Mouse (Mus musculus): ENCODE measurements around the gene Vav1. TPM values are rescaled to one million over a fixed set of nuclear protein-coding genes. Genes with fewer than 3 reads are reported as not detected.

Gene Vav1
- polyA plus RNA-seq, 1 experiment from 2014 or later = 2.0 TPM

DNA sequence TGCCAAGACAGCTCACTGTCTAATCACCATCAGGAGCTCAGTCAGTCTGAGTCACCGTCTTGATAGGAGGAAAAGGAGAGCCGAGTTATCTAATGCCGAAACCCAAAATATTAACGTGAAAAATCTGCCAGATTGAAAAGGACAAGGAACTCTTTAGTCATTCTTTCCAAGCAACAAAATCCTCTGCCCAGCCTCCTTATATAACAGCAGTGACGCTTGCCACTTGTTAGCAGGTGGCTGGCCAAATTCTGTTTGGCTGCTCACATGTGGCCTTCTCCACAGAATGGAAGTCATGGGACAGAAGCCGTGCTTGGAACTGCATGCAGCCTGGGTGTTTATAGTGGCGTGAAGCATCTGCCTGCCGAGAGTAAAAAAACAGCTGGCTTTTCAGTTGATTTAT, 19.2 kb upstream of the Vav1 start:
- Histone ChIP-seq H3K27me3 (ENCODE audit: low read depth, poor library complexity, severe bottlenecking) (no peaks in the 10 kb centered on the region), H3K36me3 (peaks cover 95% of the 10 kb centered on the region), H3K4me3 (no peak overlapping the region), H3K27ac (replicated peaks) (no peak overlapping the region), H3K4me1 (peaks cover under 1% of the 10 kb centered on the region), H3K9me3 (replicated peaks) (no peaks in the 10 kb centered on the region)
- DNase-seq (ENCODE audit: low spot score) = no peak
- WGBS = 94% methylated on average over 8 of the region's 8 CpGs

DNA sequence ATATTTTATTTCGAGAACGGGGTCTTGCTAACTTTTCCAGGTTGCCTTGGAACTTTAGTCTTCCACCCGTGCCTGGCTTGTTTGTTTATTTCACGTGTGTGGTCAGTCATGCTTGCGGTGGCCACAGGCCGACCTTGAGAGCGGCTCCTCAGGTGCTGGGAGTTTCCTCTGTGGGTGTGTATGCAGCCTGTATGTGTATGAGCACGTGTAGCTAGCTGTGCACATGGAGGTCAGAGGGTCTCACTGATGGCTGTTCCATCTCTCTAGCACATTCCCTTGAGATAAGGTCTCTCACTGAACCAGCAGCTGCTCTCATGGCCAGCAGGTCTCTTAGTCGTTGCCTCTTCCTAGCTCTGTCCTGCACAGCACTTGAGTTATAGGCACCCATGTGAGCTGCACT, 18.5 kb upstream of the Vav1 start:
- H3K36me3 ChIP-seq = peaks cover 89% of the 10 kb centered on the region
- no peaks in the 10 kb centered on the region for H3K27me3 ChIP-seq (ENCODE audit: low read depth, poor library complexity, severe bottlenecking)
- no peaks in the 10 kb centered on the region for H3K9me3 ChIP-seq (replicated peaks)
- H3K27ac ChIP-seq (replicated peaks) = no peak overlapping the region
- 94% methylated on average over 9 of the region's 9 CpGs for WGBS
- H3K4me1 ChIP-seq = peaks cover 6% of the 10 kb centered on the region
- no peak overlapping the region for H3K4me3 ChIP-seq
- no peak for DNase-seq (ENCODE audit: low spot score)

DNA sequence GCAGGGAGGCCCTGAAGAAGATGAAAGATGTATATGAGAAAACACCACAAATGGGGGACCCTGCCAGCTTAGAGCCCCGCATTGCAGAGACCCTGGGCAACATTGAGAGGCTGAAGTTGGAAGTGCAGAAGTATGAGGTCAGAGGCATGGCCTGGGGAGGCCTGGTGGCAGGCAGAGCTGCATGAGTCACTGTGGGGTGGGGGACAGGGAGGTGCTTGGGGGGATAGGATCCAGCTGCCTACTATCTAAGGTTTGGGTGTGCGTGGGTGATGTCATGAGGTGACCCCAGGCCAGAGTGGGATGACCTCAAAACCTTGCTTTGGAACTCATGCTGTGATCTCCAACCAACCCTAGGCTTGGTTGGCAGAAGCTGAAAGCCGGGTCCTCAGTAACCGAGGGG, 17.6 kb upstream of the Vav1 start:
- Histone ChIP-seq H3K36me3 (peaks cover 80% of the 10 kb centered on the region), H3K27ac (replicated peaks) (no peak overlapping the region), H3K27me3 (ENCODE audit: low read depth, poor library complexity, severe bottlenecking) (no peaks in the 10 kb centered on the region), H3K9me3 (replicated peaks) (no peaks in the 10 kb centered on the region), H3K4me3 (no peak overlapping the region), H3K4me1 (peaks cover 11% of the 10 kb centered on the region)
- WGBS = 92% methylated on average over 4 of the region's 4 CpGs
- no peak for DNase-seq (ENCODE audit: low spot score)

DNA sequence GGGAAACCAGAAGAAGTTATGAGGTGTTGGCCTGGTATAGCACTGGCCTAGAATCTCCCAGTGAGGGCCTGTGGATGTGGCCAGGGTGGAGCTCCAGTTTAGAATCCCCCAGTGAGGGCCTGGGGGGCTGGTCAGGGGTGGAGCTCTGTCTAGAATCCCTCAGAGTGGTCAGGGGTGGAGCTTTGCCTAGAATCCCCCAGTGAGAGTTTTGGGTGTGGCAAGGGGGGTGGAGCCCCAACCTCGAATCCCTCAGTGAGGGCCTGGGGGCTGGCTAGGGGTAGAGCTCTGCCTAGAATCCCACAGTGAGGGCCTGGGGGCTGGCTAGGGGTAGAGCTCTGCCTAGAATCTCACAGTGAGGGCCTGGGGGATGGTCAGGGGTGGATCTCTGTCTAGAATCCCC, 17.1 kb upstream of the Vav1 start:
- Histone ChIP-seq H3K4me1 (peaks cover 11% of the 10 kb centered on the region), H3K36me3 (peaks cover 75% of the 10 kb centered on the region), H3K4me3 (no peak overlapping the region), H3K9me3 (replicated peaks) (no peaks in the 10 kb centered on the region), H3K27me3 (ENCODE audit: low read depth, poor library complexity, severe bottlenecking) (no peaks in the 10 kb centered on the region), H3K27ac (replicated peaks) (no peak overlapping the region)
- no peak for DNase-seq (ENCODE audit: low spot score)
- 56% methylated on average over 1 of the region's 1 CpGs for WGBS

DNA sequence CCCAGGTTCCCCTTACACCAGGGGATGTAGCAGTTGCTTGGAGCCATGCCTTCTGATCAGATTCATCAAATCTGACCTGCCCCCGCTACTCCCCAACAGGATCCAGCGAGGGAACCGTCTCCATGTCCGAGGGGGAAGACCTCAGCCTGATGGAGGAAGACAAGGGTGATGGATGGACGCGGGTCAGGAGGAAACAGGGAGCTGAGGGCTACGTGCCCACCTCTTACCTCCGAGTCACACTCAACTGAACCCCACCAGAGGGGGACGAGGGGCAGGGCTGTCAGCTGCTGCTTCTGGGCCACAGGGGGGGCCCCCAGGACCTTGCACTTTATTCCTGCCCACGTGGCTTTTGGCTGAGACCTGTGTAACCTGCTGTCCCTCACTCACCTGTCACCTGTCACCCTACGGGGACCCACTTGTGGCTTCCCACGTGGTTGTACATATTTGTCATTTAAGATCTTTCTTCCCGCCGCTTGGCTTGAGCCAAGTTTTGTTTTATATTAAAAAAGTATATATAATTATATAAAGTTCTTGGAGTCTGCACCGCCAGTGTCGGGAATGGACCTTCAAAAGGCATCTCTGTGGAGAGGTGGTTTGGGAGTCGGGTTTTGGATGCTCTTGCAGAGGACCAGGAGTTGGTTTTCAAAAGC, 15.9 kb upstream of the Vav1 start:
- Histone ChIP-seq H3K9me3 (replicated peaks) (no peaks in the 10 kb centered on the region), H3K4me3 (no peak overlapping the region), H3K27me3 (ENCODE audit: low read depth, poor library complexity, severe bottlenecking) (no peaks in the 10 kb centered on the region), H3K36me3 (peaks cover 63% of the 10 kb centered on the region), H3K4me1 (peaks cover 11% of the 10 kb centered on the region), H3K27ac (replicated peaks) (no peak overlapping the region)
- 92% methylated on average over 17 of the region's 17 CpGs for WGBS
- DNase-seq (ENCODE audit: low spot score) = no peak

DNA sequence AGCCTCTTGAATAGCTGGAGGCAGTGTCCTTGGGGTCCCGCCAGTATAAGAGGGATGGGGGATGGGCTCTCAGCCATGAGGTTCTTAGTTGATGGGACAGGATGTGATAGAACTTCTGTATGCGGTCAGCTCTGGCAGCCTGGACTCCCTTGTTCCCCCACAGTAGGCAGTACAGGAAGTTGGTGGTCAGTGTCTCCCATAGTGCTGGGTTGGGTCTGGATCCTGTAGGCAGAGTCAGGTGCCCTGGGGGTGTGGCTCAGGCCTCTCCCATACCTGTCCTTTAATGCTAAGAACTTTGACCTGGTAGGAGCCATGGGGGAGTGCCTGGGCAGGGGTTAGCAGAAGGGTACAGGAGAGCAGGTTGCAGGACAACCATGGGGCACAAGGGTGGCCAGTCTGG, 14.7 kb upstream of the Vav1 start:
- Histone ChIP-seq H3K4me1 (peaks cover 11% of the 10 kb centered on the region), H3K9me3 (replicated peaks) (no peaks in the 10 kb centered on the region), H3K4me3 (no peak overlapping the region), H3K27ac (replicated peaks) (no peak overlapping the region), H3K27me3 (ENCODE audit: low read depth, poor library complexity, severe bottlenecking) (no peaks in the 10 kb centered on the region), H3K36me3 (peaks cover 52% of the 10 kb centered on the region)
- DNase-seq (ENCODE audit: low spot score) = no peak
- WGBS = 82% methylated on average over 2 of the region's 2 CpGs

DNA sequence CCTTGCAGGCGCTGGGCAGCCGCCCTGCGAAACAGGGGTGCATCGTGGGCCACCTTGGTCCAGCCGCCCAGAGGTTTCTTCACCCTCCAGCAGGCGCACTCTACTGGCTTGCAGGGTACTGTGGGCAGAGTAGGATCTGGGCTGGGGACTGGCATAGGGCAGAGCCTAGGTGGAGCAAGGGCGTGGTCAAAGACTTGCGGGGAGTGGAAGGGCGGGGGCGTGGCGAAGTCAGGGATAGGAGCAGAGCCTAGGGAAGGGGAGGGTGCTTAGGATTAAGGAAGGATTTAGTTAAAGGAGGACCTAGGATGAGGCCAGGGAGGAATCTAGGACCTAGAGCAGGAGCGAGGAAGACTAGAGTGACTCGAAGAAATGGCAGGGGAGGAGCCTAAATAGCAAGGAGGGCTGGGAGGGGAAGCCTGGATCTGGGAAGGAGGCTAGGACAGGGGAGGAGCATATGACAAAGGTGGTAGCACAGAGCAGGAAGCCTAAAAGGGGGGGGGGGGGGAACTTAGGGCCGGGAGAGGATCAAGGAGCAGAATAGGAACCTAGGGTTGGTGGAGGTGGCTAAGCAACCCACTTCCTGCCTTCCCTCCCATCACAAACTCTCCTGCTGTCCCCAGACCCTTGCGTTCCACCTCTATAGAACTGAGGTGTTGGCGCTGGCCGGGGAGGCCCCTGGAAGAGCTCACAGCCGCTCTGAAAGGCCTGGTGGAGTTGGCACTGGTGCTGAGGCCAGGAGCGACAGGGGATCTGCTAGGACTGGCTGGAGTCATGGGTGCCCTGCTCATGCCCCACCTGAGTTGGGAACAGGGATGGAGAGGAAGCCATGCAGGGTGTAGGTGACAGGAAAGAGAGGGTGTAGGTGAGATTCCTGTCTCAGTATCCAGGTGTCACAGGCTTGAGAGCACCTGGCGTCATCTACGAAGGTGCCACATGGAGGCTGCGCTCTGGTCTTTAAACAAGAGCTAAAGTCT, 13.6 kb upstream of the Vav1 start:
- whole genome bisulfite sequencing = 25% methylated on average over 21 of the region's 22 CpGs
- Histone ChIP-seq H3K4me1 (peaks cover 11% of the 10 kb centered on the region), H3K4me3 (peak overlapping the region; percentile 22; the same call in 1 of the 2 replicates), H3K36me3 (peaks cover 41% of the 10 kb centered on the region), H3K9me3 (replicated peaks) (no peaks in the 10 kb centered on the region), H3K27me3 (ENCODE audit: low read depth, poor library complexity, severe bottlenecking) (no peaks in the 10 kb centered on the region), H3K27ac (replicated peaks) (no peak overlapping the region)
- no peak for DNase-seq (ENCODE audit: low spot score)

DNA sequence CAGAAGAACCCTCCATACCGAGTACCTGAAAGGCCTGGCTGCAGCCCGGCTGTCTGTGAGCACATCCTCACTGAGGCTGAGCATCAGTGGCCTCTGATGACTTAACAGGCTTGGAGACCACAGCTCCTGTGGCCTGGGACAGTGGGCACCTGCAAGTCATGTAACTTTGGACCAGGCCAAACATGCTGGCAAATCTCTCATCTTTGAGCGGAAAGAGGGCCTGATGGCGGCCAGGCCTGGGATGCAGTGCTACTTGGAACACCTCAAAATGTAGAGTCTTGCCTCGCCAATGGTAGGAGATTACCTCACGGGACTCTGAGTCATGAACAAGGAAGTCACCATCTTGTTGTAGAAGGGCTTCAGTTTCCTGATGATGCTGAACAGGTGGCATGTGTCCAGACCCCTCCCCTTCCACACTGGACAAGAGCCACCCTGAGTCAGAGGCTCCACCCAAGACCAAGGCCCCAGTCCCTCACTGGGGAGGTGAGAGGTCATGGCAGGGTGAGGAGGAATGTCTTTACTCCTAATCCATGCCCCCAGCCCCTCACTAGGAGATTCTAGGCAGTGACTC, 11.3 kb upstream of the Vav1 start:
- Histone ChIP-seq H3K27me3 (ENCODE audit: low read depth, poor library complexity, severe bottlenecking) (peaks cover 7% of the 10 kb centered on the region; the same call in 1 of the 2 replicates), H3K4me1 (peaks cover 11% of the 10 kb centered on the region), H3K27ac (replicated peaks) (no peak overlapping the region), H3K4me3 (no peak overlapping the region), H3K9me3 (replicated peaks) (no peaks in the 10 kb centered on the region), H3K36me3 (peaks cover 17% of the 10 kb centered on the region)
- 87% methylated on average over 6 of the region's 6 CpGs for WGBS
- DNase-seq (ENCODE audit: low spot score) = no peak

DNA sequence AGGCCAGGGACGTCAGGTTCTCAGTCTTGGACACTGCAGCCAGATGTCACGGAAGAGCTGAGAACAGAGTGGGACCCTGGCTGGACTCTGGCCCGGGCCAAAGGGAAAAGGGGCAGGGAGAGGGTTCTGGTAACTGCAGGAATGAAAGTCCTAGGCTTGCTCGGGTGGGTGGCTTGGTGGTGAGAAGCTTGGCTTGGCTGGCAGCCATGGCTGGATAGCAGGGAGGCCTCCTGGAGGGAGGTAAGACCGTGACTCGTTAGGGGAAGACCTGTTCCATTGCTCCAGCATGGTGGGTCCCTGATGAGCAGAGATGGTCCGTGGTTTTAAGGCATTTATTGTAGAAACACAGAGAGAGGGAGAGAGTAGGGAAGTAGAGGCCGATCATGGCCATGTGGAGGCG, 7.6 kb upstream of the Vav1 start:
- peaks cover 43% of the 10 kb centered on the region for H3K27me3 ChIP-seq (ENCODE audit: low read depth, poor library complexity, severe bottlenecking)
- H3K36me3 ChIP-seq = no peaks in the 10 kb centered on the region
- WGBS = 78% methylated on average over 9 of the region's 9 CpGs
- no peak overlapping the region for H3K4me3 ChIP-seq
- H3K9me3 ChIP-seq (replicated peaks) = no peaks in the 10 kb centered on the region
- no peak for DNase-seq (ENCODE audit: low spot score)
- peaks cover 17% of the 10 kb centered on the region for H3K4me1 ChIP-seq
- no peak overlapping the region for H3K27ac ChIP-seq (replicated peaks)

DNA sequence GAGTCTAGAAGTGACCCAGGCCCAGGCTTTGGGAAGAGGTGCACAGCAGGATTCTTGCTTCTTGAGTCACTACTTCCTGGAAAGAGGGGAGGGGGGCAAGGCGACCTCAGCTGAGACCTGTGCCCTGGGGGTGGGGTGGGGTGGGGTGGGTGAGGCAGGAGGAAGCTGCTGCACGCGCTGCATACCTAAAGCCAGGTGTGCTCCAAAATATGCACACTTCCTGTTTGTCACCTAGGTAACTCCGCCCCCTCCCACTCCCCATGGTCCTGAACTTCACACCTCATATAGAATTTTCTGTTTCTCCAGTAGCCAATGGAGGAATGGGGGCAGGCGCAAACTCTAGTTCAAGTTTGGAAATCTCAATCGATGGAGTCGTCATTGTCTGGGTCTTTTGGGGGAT, 5.1 kb upstream of the Vav1 start:
- H3K4me3 ChIP-seq = no peak overlapping the region
- H3K9me3 ChIP-seq (replicated peaks) = no peaks in the 10 kb centered on the region
- no peak overlapping the region for H3K27ac ChIP-seq (replicated peaks)
- 36% methylated on average over 7 of the region's 7 CpGs for WGBS
- H3K36me3 ChIP-seq = no peaks in the 10 kb centered on the region
- H3K27me3 ChIP-seq (ENCODE audit: low read depth, poor library complexity, severe bottlenecking) = peaks cover 47% of the 10 kb centered on the region
- no peak for DNase-seq (ENCODE audit: low spot score)
- peaks cover 25% of the 10 kb centered on the region for H3K4me1 ChIP-seq

DNA sequence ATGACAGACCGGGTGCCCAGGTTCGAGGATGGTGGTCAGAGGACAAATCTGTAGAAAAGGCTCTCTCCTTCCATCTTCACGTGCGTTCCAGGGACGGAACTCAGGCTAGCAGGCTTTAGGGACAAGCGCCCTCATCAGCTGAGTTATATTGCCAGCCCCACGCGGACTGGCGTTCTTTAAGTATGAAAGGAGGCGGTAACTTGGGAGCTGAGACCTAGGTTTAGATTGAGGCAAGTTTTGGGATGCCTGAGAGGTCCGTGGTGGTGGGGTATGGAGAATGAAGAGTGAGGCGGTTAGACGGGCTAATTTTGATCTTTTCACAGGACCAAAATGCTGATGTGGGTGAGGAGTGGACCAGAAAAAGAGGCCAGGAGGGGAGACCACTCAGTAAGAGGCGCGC, 4.2 kb upstream of the Vav1 start:
- peaks cover 47% of the 10 kb centered on the region for H3K27me3 ChIP-seq (ENCODE audit: low read depth, poor library complexity, severe bottlenecking)
- peak; percentile 15 for DNase-seq (ENCODE audit: low spot score)
- peaks cover 25% of the 10 kb centered on the region for H3K4me1 ChIP-seq
- H3K9me3 ChIP-seq (replicated peaks) = no peaks in the 10 kb centered on the region
- no peak overlapping the region for H3K27ac ChIP-seq (replicated peaks)
- peak overlapping the region; percentile 55 for H3K4me3 ChIP-seq
- 8% methylated on average over 15 of the region's 15 CpGs for WGBS
- no peaks in the 10 kb centered on the region for H3K36me3 ChIP-seq

DNA sequence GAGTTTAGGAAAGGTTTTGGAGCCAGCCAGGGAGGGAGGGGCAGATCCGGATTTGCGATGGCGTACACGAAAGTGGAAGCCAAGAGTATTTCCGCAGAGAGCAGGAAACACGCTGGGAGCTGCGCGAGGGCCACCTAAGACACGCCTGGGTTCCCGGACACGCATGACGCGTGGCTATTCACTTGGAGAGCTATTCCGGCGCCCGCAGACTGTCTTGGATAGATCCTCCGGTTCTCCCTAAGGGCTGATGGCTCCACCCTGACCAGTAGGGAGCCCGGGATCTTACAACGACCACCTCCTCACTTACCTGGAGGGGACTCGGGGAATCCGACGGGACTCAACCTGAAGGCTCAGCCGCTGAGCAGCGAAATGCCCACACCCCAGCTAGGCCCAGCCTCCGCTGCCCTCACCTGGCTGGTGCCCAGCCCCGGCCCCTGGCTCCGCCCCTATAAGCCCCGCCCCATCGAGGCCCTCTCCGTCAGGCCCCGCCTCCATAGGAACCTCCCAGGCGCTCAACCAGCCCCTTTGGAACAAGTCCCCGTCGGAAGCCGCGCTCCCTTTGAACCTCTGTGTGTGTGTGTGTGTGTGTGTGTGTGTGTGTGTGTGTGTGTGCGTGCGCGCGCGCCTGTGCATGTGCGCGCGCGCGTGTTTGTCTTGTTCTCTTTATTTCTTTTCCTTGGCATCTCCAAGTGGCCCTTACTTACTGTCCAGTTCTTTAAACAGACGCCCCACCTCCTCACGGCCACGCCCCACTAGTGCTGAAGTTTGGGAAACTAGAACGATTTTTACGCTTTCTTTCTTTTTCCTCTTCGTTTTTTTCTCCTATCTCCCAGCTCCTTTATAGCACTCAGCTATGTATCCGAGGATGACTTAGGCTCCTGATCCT, 3.5 kb upstream of the Vav1 start:
- H3K27ac ChIP-seq (replicated peaks) = no peak overlapping the region
- peaks cover 47% of the 10 kb centered on the region for H3K27me3 ChIP-seq (ENCODE audit: low read depth, poor library complexity, severe bottlenecking)
- DNase-seq (ENCODE audit: low spot score) = peak; percentile 66
- peak overlapping the region; percentile 55 for H3K4me3 ChIP-seq
- H3K36me3 ChIP-seq = no peaks in the 10 kb centered on the region
- WGBS = under 1% methylated on average over 53 of the region's 53 CpGs
- H3K4me1 ChIP-seq = peaks cover 25% of the 10 kb centered on the region
- H3K9me3 ChIP-seq (replicated peaks) = no peaks in the 10 kb centered on the region
